Mouse (Mus musculus) mouse trophoblast stem cell (cell line): ENCODE data around the gene Rom1.
"Not testable (repeated sequence)": the region's sequence is repeated elsewhere in the genome, so short reads cannot be mapped to it uniquely, and the experiment has no call there.

Source experiments
- in situ Hi-C, 2 experiments: fragments of 300-500 bp; cut with MseI, MboI; formaldehyde crosslinking; loops; 2 replicates in 1 of 2; 3 replicates in 1 of 2; pipeline ENCODE4 v1.15.1; 2025

The Rom1 gene

DNA sequence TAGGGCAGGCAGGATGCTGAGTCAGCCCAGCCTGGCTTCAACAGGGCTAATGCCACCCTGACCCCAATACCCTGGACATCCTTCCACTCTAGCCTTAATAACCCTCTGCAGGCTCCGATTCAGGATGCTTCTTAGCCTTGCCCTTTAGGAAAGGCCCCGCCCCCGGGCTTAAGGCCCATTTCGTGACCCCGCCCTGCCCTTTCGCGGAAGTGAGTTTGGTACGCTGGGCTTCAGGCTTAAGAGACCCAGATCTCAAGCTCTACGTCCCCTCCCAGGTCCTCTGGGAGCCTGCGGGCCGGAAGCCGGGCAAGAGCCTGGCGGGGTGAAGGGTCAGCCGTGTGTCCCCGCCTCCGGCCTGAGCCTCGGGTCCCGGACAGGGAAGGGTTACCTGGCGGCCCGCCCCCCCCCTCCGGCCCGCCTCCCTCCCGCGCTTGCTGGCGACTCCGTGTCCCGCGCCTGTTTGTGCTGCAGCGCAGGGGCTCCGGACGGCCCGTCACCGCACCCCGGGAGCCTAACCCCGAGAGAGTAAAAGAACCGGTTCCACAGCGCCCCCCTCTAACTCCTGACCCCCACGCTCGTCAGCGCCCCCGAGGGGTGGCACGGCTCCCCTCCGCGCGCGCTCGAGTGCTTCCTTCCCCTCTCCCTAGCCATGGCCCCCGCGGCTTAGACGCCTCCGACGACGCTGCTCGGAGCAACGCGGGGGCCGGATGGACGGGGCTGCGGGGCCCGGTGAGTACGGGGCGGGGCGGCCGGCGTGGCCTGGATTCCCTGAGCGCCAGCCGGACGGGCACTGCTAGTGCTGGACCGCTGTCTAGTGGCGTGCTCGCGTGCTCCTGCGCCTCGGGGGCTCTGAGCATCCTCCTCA is at the start of gene Rom1, which contains the start of gene Eml3:
TSS of gene Rom1 (minus strand) at position 133 of the 865 bp plus-strand sequence.
TSS of gene Eml3 (plus strand) at position 329 of the 865 bp plus-strand sequence.
- in situ Hi-C loops = no loop called here

DNA sequence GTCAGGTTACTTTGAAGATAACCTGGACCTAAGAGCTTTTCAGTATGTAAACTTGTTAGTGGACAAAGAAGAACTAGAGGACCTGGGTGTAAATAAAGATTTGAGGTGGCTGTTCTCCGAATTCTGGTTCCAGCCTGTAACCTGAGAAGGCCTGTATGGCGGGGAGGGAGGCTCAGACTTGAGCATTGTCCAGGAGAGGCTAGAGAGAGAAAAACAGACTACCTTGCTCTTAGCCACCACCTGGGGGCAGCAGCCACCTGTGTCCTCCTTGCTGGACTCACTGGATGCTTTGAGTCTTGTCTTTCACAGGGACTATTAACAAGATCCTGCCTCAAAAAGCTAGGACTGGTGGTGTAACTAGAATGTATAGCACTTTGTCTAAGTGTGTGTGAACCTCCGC is 47.4 kb upstream of the Rom1 start:
- in situ Hi-C loops = no loop called here

DNA sequence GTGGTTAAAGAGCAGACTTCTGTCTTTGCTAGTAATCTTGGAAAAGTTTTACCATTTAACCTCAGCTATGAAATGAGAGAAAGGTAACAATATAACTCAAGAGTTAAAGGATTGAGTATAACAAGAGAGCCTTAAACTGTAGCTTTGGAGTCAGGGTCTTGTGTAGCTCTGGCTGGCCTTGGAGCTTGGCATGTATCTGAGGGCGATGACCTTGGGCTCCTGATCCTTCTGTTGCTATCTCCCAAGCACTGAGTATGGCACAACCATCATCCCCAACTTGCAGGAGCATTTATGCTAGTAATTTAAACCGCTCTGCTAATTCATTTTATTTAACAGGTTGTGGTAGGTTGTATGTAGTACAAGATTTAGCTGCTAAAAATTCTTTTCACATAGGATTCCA is 46.3 kb upstream of the Rom1 start:
- in situ Hi-C loops = no loop called here

DNA sequence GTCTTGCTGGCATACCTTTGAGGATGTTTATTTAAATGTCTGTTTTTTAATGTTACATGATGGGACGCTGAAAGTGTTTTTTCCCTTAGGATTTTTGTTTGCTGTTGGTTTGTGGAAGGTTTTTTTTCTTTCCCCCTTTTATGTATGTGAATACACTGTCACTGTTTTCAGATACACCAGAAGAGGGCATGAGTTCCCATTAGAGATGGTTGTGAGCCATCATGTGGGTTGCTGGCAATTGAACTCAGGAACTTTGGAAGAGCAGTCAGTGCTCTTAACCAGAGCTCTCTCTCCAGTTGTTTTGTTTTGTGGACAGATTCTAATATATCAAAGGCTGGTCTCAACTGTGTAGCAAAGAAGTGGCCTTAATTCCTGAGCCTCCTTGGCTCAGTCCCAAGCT is 45.5 kb upstream of the Rom1 start:
- in situ Hi-C loops = no loop called here

DNA sequence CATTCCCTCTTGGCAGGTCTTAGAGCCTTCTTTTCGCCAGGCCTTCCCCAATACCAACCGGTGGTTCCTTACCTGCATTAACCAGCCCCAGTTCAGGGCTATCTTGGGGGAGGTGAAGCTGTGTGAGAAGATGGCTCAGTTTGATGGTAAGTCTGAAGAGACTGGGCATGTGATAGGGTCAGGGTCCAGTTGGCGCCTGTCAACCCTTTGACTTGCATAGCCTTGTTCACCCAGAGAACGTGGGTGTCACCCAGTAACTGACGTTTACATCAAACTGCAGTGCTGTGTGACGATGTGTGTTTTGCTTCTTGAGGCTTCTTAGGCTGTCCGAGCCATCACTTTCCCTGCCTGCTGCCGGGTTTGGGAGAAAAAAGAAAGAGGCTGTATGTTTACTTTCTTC is 43.3 kb upstream of the Rom1 start:
- in situ Hi-C loops = not testable (repeated sequence)

DNA sequence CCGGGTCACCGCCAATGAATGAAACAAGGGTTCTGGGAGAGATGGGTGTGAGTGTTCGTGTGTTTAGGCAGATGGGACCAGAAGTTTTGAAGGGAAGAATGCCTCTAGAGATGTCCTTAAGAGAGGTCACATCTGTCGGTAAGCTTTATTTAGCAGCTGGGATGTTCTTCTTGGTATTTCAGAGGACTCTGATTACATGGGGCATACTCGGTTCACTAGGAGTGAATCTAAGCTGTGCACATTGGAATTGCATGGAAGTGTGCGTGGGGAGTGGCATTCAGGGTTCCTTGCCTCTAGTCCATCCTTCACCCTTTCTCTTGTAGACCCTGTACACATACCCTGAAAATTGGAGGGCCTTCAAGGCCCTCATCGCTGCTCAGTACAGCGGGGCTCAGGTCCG is 38.7 kb upstream of the Rom1 start:
- in situ Hi-C loops = no loop called here

DNA sequence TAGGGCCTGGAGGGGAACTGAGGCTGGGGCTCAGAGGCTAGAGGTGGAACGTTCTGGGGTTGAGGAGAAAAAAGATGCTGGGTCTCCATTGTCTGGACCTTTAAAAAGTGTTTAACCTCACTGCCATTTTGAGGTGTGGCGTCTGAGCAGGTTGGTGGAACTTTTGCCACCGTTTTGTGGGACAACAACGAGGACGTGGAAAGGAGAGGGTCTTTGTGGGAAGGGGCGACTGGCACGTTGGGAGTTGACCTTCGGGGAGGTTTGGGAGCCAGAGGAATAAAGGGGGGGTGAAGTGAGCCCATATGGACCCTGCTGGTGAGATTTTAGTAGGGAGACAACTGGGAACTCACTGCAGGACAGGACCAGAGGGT is 38.2 kb upstream of the Rom1 start:
- in situ Hi-C loops = no loop called here

DNA sequence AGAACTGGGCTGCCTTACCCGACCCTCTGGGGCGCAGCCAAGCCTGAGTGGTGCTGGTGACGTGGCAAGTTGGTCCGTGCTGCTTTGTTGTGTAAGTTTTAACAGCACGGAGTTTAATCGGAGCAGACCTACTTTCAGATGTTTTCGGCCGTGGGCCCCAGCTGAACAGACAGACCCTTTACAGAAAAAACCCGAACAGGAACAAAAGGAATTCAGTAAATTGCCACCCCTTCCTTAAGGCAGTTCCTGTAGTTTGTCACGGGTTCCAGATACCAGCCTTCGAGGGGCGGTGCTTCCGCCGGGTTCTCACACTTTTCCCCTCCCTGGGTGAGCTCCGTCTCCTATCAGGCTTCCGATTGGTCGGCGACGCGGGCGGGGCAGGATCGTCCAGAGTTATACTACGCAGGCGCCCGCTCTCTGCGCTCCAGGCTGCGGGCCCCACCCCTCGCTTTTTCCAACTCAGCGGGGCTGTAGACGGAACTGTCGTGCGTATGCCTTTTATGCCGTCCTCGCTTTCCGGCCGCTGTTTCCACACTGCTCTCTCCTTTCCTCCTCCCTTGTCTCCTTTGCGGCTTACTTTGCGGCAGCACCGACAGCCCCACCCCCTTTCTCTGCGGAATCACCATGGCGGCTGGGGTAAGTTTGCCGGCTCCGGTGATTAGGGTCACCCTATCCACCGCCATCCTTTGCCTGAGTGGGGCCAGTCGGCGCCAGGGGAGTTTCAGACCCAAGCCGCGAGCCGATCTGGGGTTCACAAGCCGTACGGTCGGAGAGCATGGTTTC is 37.6 kb upstream of the Rom1 start, which contains the start of gene Eef1g:
TSS of gene Eef1g (plus strand) at position 452 of the 783 bp plus-strand sequence.
- in situ Hi-C loops = no loop called here

DNA sequence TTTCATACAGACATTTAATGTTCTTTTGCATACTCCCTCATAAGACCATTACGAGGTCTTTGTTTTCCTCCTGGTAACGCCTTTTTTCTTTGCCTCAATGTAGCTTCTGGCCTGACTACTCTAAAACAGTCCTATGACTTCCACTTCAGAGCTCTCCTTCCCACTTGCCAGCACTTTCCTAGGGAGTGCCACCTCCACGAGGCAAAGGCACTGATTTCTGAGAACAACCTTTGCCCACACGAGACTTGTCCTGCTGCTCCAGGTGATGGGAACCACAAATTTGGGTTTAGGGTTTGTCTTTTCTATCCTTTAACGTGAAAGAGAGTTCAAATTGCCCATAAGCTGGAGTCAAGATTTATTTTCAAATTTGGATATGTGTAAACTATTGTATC is 37.0 kb upstream of the Rom1 start:
- in situ Hi-C loops = no loop called here

DNA sequence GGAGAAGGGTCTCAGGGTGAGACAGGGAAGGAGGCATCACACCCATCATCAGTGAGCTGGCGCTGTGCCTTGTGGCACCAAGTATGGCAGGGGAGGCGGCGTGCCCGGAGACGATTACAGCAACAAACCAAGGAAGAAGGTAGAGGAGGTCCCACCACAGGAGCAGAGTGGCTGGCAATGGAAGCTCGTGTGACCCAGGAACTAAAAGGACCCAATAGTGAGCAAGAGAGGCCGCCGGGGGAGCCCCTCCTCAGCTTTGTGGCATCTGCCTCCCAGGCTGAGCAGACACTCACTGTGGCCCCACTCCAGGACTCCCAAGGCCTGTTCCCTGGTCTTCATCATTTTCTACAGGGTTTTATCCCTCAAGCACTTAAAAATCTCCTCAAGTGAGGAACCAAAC is 36.6 kb upstream of the Rom1 start:
- in situ Hi-C loops = no loop called here

DNA sequence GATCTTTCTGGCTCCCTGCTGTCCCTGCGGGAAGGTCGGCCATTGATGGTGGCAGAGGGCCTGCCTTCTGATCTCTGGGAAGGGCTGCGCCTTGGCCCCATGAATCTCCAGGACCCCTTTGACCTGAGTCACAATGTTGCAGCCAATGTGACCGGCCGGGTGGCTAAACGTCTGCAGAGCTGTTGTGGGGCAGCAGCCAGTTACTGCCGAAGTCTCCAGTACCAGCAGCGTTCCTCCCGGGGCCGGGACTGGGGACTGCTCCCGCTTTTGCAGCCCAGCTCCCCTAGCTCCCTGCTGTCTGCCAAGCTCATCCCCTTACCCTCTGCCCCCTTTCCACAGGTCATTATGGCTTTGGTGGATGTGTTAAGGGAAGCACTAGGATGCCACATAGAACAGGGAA is 35.9 kb upstream of the Rom1 start:
- in situ Hi-C loops = no loop called here

DNA sequence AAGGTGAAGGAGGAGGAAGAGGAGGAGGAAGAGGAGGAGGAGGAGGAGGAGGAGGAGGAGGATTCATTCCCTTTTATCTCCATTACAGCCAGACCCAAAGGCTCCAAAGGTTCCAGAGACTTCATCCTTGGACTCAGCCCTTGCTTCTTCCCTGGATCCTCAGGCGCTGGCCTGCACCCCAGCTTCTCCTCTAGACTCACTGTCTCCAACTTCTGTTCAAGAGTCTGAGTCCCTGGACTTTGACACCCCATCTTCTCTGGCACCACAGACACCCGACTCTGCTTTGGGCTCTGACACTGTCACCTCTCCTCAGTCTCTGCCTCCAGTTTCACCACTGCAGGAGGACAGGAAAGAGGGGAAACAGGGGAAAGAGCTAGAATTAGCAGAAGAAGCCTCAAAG is 33.1 kb upstream of the Rom1 start:
- in situ Hi-C loops = no loop called here

DNA sequence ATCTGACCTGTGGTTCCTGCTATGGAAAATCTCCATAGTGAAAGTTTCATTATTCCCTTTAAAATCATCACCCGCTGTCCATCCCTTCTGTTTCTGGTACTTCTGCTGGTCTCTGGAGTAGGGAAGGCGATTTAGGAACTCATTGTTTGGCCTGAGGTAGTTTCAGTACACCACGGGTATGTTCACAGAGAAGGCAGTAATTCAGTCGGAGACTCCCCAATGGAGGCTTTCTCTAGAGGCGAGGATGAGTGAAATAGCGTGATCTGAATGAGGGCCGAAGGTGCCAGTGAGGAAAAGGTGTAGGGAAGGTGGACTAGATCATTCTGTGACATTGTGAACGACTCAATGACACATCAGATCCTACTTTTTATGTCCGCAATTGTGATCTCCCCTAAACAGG is 25.0 kb upstream of the Rom1 start:
- in situ Hi-C loops = no loop called here

DNA sequence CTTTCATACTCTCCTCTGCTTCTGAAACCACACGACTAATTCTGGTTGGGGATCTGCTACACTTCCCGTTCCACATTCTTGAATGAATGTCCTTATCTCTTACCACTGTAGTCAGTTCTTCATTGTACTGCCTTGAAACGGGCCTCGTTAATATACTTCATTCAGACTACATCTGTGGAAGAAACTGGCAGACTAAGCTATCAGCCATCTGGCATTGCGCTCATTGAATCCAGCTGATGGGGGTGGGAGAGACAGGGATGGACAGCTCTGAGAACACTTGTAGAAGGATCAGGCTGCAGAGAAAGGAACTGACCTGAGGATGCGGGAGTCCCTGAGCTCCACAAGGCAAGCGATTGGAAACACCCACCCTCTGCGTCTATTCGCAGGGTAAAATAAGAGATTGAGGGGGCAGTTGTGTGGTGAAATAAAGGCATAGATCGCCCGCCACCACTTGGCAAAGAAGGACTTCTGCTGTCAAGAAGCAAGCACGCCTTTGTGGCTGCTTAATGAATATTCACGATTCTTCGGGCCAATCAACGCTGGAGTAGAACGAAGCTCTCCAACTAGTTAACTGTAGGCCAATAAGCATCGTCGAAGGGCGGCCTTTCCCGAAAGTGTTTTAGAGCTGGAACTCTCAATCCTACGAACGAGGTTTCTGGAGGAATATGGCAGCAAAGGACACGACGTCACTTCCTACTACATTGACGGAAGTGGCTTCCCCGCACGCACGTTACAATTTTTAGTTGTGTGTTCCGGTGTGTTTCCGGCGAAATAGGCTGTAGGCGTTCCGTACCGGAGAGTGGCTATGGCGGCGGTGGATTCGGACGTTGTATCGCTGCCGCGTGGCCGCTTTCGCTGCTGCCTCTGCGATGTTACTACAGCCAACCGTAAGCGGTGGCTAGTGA is 24.2 kb upstream of the Rom1 start, which contains the start of gene Tut1:
TSS of gene Tut1 (plus strand) at position 713 of the 905 bp plus-strand sequence.
- in situ Hi-C loops = no loop called here

DNA sequence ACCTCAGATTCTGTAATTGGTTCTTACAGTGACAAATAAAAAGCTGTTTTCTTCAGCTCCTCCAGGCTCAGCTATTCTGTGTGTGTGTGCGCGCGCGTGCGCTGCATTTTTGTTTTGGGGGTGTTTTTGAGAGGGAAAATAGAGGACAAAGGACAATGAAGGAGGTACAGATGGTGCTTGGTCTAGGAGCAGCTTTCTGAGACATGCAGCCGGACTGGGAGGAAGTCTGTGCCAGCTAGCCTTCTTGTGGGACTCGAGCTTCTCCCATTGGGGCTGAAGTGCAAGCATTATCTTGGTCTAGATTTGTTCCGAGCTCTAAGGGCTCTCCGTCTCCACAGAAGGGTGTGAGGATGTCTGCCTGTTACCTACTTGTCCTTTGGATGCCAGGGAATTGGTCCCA is 23.1 kb upstream of the Rom1 start:
- in situ Hi-C loops = no loop called here

DNA sequence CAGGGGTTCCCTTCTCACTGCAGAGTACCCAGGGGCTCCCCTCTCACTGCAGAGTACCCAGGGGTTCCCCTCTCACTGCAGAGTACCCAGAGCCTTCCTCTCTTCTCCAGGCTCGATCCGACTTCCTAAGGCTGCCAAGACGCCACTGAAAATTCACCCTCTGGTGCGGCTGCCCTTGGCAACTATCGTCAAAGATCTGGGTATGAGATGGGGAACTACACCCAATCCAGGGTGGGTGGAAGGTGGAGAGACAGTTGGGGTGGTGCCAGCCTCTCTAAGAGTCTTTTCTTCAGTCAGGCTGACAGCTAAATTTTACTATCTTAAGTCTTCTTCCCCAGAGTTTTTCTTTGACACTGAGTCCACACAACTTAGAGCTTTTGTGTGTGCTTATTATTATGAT is 21.0 kb upstream of the Rom1 start:
- in situ Hi-C loops = no loop called here

DNA sequence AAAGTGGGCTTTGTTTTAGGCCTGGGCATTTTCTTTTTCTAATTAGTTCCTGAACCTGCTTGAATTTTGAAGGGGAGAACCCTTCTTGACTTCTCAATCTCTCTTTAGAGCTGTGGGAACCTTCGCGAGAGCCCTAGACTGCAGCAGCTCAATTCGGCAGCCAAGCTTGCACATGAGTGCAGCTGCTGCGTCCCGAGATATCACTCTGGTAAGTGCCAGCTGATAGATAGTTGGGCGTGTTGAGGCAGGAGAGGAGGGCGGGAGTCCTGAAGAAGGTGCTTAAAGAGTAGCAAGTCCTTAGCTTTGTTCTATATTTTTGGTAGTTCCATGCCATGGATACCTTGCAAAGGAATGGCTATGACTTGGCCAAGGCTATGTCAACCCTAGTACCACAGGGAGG is 17.8 kb upstream of the Rom1 start:
- in situ Hi-C loops = no loop called here

DNA sequence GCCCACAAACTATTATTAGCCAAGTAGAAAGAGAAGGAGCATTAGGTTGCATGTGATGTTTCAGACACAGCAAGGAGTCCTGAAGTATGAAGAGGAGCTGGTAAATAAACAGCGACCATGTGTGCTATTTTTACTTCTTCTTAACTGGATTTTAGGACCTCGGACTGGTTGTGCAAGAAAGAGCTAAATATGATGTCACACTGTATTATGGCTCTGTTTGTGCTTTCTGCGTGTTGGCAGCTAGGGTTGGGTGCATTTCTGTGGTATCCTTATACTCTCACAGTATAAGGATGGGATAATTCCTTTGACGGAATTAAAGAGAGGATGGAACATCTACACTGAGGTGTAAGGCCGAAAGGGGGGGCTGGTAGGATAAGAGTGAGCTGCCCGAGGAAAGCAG is 16.1 kb upstream of the Rom1 start:
- in situ Hi-C loops = no loop called here

DNA sequence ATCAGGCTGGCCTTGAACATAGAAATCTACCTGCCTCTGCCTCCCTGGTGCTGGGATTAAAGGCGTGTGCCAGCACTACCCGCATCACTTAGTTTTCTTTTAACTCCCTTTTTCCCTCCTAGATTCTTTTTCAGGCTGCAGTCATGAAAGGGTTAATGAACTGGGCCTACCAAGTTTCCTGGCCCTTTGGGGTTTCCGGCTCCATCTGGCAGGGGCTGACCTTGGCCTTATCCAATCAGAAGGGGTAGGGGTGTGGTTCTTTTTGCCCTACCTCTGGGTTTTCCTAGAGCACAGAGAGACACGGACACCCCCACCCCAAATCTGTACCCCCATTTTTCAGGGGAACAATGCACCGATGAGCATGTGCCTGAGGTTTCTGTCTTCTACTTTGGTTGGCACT is 15.6 kb upstream of the Rom1 start:
- in situ Hi-C loops = no loop called here

DNA sequence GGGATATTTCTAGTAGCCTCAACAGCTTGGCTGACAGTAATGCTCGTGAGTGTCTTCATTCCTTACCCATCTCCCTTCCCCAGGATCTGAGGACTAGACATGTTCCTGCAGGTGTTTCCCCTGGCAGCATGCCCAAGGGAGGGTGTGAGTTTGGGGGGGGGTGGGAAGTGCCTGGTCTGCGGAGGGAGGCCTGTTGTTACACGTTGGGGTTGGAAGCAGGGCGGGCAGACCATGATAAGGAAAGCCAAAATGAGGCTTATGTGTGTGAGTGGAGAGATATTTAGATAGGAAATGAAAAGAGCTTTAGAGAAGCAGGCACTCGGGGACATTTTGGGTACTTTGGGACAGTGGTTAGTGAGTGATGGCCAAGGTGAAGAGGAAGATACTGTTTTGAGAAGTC is 14.9 kb upstream of the Rom1 start:
- in situ Hi-C loops = no loop called here

DNA sequence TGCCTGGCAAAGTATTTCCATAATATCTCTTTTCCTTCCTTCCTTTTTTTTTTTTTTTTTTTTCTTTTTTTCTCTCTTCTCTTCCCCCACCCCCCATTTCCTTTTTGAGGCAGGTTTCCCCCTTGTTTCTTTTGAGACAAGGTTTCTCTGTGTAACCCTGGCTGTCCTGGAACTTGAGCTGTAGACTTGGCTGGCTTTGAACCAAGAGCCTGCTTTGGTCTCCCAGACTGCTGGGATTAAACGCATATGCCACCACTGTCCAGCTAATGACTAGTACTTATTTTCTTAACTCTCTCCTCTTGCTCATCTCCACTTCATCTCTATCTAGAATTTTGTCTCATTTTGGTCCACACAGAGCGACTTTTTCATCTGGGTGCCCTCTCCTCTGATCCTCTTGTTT is 13.9 kb upstream of the Rom1 start:
- in situ Hi-C loops = no loop called here
